Mouse (Mus musculus) embryonic fibroblast, embryonic 13.5 days (primary cell): ENCODE measurements around the gene Cdh1.

Experiments
- CTCF ChIP-seq: IDR thresholded peaks from 2 replicates; pipeline ENCODE4 v1.5.1; 2011; ENCODE audit warnings: mild to moderate bottlenecking, control low read depth, low read length, moderate library complexity, borderline replicate concordance; ENCODE audit not compliant: insufficient read depth
- POLR2A ChIP-seq: IDR thresholded peaks from 2 replicates; pipeline ENCODE4 v1.6.1; 2011; ENCODE audit warnings: low read depth, mild to moderate bottlenecking, control low read depth, low read length, moderate library complexity

GRCm38 (mm10) chr8:106615661-106616299 lies 12.6 kb downstream of the Cdh1 start:
- no peak for TF ChIP-seq POLR2A
- no peak for TF ChIP-seq CTCF
